Mouse (Mus musculus): ENCODE data around the gene Arsg.

DNA sequence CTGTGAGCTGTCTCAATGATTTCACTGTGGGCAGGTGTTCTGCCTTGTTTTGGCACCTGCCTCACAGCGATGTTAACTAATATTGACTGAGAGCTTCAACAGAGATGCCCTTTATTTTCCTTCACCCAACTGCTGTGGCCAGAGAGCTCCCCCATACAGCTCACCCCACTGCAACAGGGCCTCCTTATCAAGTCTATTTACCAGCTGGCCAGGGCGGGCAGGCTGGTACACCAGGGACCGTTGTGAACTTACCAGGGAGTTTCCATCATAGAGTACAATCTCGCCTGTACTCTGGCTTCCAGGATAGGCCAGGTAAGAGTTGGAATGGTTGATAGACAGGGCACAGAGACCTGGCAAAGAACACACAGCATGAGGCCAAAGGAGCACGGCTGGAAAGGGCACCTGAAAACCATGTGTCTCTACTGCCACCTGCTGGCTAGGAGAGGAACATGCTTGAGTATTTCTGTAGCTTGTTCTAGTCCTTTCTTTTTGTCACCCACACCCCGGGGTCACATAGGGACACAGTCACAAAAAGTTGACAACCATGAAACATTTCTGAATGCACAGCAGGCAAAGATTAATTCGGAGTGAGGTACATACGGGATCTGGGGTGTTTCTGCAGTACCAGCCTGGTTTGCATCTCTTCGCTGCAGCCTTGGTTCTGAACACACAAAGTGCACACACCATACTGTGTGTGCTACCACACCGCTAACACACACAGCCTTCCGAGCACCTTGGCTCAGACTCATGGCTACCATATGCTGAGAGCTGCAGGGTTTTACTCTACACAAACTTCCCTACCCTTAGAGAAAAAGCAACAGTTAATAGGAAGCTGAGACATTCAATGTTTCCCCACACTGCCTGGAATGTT, 111.9 kb downstream of the Arsg start:
- TF ChIP-seq CTCF (IDR thresholded peaks at IDR 0.05; ENCODE audit: borderline replicate concordance, extremely low read depth, insufficient read depth, insufficient read length), result peak; percentile 95
- no peak for TF ChIP-seq POLR2A (IDR thresholded peaks at IDR 0.05; ENCODE audit: borderline replicate concordance, extremely low read depth, insufficient read depth, insufficient read length, poor library complexity, severe bottlenecking)
